Mouse (Mus musculus) lung, postnatal 4 days (tissue): ENCODE measurements at regions not wholly inside any gene's neighbourhood (a gene's known extent, or its start where the extent isn't known, plus 50 kb on each side); places are given as distances from the start of the nearest gene placed in this dataset.

Source experiments
- DNase-seq, 2 experiments: peaks; one replicate each; pipeline ENCODE4 v3.0.0; 2021

DNA sequence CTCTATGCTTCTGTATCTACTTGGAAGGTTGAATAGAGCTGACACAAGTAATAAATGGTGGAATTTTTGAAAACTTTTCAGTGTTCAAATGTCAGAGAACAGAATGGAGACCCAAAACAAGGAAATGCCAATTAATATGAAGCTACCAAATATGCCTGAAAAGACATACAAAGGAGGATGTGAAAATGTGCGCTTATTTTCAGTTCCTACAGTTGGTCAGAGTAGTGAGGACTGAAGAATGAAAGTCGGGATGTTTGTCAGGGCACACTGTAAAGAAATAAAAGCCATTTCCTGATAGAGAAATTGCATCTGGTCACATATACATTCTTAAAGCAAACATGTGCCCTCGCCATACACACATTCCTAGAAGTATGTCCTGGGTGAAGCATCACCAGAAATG lies 56.0 kb upstream of the Dkk2 start:
- DNase-seq, result no peak

DNA sequence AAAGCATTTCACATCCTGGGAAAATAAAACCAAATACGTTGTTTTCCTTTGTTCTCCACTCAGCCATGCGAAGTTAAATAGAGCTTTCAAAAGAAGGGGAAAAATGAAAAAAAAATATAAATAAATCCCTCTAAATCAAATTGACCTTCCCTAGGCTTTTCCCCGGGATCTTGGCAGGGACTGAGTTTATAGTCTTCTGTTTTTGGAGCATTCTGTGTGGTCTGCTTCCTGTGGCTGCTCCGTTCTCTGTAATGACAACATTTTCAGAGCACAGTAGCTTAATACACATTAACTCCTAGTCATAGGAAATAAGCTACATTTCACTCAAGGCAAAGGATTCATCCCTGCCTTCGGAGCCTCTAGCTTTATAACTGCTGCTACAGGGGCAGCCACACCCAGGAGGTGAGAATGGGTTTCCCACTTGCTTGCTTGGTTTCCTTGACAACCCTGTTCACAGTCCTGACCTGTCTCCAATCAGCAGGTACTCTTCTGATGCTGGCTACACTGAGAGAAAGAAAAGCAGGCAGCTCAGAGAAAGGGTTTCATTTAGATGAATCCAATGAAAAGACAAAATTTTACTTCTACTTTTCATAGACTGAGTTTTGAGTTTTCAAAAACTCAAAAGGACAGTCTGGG lies 51.9 kb upstream of the Dkk2 start:
- no peak for DNase-seq

DNA sequence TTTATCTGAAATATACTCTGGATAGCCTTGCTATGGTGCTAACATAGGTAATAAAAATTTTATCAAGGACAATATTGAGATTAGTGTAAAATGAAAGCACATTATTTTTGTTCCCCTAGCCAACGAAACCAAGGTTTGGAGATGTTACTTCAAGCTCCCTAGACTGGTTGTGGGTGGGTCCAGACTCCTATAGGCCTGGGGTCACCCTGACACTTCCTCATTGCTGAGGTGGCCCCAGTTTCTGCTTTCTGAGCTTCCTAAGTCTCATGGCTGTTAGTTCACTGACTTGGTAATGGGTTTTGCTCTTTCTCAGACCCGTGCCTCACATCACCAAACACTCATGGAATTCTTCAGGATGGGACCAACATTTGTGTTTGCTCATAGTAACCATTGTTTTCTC lies 49.9 kb upstream of the Dkk2 start:
- DNase-seq, result no peak
